Mouse (Mus musculus): ENCODE measurements at regions not wholly inside any gene's neighbourhood (a gene's known extent, or its start where the extent isn't known, plus 50 kb on each side); places are given as distances from the start of the nearest gene placed in this dataset.

DNA sequence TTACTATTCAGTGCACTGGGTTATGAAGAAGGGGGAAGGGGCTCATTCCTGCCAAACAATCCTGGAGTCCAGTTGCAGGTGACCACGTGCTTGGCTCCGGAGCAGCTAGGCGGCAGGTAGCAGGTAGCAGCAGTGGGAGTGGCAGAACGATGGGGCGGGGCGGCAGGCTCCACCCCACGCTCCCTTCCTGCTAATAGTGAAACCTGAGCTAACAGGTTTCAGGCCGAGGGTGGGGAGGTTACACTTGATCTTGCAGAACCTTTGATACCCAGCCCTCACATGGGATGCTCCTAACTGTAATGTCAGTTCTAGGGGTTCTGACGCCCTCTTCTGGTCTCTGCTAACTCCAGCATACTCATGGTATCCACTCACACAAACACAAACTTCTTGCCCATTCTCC is 253.5 kb upstream of the Daam1 start:
- ATAC-seq, result peak; percentile 32

DNA sequence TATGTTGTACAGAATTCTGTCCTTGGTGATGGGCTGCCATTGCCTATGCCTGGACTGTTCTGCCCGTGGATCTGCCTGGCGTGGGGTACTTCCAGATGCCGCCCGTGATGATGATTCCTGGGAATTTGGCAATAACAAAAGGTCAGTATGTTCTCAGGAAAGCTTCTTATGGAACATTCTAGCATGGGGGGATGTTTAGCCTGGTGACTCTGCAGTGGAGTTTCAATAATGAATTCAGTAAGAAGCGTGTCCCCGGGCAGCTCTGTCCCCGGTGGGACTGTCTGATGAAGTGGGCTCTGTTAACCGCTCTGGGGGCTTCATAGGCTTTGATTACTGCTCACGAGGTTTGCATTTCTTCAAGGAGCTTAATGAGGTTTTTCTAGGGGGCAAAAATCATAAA is 252.9 kb upstream of the Daam1 start:
- no peak for ATAC-seq

DNA sequence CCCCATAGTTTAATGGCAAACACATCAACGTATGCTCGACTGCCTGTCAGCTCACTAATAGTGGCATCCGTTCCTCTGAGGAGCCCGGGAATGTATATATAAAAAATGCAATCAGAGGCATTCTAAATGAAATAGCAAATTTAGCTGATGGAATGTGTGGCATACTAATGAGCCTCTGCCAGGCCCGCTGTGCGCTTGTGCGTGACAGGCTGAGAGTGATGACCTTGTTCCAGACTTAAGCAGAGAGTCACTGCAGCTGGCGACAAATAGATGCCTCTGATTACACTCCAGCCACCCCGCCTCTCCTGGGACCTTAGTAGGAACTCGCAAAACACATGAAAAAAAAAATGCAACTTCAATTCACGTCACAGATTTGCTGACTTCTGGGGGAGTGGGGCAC is 252.0 kb upstream of the Daam1 start:
- ATAC-seq, result no peak

DNA sequence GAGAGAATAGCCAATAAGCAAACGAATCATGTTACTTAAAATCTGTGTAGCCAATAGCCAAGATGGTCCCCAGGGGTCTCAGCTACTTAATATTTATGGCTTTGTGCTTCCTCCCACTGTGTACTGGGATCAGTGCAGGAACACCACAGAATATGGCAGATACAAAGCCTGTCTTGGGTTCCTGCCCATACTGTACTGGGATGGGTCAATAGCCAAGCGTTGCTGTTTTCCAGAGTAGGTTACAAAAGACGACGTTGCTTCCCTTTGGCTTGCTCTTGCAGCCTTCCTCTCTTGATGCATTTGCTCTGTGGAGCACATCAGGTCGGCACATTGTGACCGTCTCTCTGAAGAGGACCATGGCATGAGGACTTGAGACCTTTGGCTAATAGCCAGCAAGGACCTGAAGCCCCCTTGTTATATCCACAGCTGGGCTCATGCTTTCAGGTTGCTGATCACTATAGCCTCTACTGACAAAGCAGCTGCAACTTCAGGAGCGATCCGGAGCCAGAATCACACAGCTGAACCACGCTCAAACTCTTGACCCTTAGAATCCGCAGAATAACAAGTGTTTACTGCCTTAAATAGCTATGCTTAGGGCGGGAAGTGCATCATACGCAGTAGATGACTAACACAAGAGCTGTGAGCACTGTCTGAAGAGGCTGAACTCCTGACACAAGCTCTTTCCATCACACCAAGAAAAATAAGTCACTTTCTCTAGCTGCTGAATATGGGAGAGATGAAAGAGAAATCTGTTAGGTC is 250.2 kb upstream of the Daam1 start:
- ATAC-seq, result no peak

DNA sequence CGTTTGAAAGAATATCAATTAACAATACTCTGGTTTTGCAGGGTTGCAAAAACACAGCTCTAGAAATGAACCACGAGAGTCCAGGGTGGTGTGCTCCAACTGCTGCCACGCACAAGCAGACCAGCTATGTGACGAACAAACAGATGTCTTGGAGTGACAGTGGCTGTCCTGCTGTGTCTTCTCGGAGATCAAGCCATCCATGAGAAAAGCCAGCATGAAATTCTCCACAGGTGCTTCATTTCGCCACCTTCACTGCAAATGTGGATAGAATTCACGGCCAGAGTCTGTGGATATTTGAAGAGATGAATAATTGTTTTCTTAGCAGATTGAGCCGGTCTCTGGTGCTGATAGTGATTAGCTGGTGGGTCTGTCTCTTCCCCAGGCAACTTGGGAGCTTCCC is 246.3 kb upstream of the Daam1 start:
- ATAC-seq, result no peak

DNA sequence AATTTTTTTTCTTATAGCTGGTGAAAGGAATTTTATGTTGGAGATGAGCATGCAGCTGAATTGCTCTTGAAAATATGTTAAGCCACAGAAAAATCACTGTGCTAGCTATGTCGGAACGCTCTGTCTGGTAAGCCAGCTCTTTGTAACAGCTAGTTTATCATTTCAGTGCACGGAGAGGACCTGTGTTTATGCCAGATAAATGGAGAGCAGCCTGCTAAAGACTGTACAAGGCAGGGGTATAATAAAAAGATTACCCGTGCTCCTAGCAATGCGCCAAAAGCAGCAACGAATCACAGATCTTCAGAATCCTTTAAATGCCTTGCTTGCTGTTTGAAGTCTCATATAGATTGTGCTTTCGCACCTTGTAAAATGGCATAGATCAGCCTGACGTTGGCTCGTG is 232.2 kb upstream of the Daam1 start:
- no peak for ATAC-seq

DNA sequence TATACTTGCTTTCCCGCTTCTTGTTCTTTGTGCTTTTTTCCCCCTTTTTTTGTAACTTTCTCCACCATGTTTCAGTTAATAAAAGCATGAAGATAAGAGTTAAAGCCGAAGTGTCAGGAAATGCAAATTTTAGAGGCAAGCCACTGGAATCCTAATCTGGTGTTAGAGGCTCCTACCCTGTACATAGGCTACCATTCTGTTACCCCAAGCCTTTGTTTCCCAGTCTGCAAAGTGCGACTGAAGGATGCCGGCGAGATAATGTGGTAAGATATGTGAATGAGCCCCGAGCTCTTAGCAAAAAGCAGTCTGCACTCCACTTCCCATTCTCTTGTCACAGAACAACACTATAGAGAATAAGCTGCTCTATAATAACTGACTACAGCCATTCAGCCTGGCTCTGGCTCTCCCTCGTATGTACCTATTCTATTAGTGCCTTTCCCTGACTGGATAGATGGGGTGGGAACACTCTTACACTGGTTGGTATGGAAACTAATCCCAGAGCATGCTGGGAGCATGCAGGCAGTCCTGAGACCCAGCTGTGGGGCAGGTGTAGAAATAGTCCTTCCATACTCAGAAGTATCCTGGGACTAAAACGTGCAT is 229.7 kb upstream of the Daam1 start:
- ATAC-seq, result no peak

DNA sequence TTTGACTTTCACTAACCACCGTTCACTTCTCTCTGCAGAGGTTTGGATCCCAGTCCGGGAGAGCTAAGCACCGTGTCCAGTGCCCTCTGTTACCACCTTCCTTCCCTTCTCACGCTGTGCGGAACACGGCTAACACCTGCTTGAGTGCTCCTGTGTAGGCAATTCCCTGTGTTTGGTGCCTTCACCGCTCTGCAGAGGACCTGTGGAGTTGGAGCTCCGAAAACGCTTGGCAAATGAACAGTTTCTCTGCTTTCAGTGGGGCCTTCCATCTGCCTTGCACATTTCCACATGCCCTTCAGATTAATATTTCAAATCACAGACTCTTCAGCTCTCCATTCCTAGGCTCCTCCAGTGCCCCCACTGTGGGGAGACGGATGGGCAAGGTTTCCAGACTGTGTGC is 227.7 kb upstream of the Daam1 start:
- ATAC-seq, result no peak

DNA sequence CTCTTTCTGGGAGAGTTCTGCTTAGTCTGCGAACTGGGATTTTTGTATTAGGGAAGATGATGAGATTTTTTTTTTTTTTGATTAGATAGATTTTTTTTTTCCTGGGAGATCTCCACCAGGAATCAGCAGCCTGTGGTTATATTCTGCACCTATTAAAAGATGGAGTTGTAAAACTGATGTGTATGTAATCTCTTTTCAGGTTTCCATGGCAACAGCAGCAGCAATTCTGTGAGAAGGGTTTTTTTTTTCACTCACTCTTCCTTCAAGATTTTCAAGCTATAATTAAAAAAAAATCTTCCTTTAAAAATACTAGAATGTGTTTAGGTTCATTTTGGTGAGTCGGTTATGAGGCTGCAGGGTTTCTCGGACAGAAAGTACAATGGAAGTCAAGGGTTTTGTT is 224.5 kb upstream of the Daam1 start:
- no peak for ATAC-seq

DNA sequence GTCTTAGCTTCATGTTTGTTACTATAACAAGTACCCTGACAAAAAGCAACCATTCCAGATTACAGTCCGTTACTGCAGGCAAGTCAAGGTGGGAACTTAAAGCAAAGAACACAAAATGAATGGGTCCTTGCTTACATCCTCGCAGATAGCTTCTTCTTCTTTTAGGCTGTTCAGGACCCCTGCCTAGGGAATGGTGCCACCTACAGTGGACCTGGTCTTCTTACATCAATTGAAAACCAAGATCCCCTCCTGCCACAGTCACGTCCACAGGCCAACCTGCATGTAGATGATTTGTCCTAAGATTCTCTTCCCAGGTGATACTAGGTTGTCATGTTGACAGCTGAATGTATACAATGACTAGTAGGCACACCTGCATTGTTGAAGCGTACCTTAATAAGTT is 222.9 kb upstream of the Daam1 start:
- no peak for ATAC-seq

DNA sequence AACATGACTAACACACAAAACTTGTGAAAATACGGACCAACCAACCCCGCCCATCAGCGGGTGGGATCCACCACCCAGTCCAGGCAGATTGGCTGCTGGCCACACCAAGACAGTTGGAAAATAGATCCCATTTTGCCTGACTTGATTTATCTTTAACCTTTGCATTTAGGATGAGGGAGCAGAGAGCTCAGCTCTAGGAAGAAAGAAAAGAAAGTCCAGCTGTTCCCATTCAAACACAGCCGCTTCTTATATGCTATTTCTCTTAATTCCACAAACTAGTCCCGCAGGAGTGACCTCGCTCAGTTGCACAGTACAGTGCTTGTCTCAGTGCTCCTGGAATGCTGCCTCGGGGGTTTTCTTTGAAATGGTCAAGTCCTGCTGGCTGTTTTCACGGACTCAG is 217.6 kb upstream of the Daam1 start:
- ATAC-seq, result no peak

DNA sequence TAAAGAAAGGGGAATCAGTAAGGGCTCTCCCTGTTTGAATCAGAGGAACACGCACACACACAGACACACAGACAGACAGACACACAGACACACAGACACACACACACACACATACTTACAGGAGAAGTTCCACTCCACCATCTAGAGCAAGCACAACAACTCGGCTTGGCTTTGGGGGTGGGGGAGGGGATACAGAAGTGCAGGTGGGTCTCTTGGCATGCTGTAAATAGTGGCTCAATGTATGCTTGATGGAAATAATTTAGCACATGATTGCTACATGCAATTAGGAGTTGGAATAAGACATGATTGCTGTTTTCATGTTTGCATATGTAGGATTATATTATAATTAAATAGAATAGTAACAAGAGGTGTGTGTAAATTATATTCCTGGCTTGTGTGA is 215.9 kb upstream of the Daam1 start:
- ATAC-seq, result no peak

DNA sequence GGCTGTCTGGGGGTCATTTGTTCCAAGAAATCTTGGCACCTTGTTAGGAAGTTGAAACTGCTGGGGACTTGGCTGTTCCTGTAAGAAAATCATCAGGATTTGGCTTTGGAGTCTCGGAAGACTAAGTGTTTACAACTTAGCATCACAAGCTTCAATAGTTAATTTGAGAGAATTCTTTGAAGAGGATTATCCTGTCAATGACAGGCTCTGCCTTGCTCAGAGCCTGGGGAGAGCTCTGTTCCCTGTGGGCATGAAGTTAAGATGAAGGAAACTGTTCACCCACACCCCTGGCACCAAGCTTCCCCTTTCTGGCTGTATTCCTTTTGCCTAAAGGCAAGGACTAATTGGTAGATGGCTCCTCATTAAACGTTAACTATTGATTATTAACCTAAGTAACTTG is 215.5 kb upstream of the Daam1 start:
- no peak for ATAC-seq

DNA sequence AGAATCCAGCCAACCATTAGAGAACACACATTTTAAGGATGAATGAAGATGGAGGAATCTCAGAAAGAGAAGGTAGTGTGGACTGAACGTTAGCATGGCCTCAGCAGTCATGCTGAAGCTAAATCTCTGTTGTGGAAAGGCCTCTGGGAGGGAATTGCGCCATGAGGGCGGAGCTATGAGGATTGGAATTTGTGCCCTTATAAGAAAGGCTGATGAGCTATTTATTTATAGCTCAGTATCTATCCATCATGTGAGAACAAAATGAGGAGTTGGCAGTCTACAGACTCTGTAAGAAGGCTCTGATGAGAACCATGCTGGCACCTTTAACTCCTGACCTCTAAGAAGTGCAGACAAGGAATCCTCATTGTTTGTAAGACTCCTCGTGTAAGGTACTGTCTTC is 214.8 kb upstream of the Daam1 start:
- no peak for ATAC-seq

DNA sequence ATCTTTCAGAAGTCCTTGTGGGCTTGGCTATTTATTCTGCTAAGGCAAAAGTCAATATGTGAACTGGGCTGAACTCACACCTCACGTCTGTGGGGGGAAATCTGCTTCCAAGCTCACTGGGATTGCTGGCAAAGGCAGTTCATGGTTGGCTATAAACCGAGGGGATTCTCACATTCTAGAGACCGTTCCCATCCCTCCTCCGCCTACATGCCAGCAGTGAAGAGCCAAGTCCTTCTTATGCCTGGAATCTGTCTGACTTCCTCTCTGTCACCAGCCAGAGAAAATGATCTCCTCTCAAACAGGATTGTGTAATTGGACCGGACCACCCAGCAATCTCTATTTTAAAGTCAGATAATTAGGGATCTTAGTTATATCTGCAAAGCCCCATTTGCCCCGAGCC is 212.4 kb upstream of the Daam1 start:
- no peak for ATAC-seq

DNA sequence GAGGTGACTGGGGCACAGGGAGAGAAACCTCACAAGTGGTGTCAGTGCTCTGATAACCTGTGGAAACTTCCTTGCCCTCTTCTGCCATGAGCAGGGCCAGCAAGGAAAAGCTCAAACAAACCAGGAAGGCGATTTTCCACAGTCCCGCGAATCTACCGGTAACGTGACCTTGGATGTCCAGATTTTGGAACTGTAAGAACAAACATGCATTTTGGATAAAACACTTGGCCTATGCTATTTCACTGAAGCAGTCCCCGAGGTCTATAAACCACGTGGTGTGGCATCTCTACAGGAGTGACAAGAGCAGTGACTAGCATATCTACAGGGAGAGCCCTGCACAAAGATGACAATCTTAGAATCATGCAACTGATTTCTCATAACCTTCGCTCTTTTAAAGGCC is 211.9 kb upstream of the Daam1 start:
- ATAC-seq, result no peak

DNA sequence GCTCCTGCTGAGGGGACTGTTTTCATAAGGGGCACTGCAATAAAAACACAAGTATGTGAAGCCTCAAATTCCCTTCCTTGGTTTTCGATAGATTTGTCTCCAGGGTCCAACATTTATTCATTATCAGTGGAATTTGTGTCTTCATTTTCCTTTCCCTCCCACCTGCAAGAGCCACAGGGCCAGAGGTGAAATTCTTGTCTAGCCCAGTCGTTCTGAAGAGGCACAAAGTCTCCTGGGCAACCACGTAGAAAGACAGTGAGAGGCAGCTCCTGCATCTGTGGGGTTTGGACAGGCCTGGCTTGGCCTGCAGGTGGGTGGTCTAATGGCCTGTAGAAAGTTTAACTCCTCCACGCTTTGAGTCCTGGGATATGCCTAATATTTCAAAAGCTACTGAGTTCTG is 211.3 kb upstream of the Daam1 start:
- no peak for ATAC-seq

DNA sequence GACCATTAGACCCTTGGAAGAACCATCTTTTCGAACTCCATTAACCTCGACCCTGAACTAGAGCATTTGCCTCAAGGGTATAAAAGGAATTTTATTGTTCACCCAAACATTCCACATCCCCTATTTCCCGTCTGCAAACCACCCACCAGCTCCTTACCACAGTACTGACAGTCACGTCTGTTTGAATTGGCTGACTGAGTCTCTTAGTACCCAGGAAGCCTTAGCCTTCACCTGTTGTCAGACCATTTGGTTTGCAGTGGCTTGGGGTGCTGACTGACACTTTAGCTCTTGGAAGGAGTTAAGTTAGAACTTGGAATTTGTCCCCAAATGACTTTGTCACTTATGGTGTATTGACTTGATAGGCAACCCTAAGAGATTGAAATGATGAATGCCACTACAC is 209.3 kb upstream of the Daam1 start:
- ATAC-seq, result no peak

DNA sequence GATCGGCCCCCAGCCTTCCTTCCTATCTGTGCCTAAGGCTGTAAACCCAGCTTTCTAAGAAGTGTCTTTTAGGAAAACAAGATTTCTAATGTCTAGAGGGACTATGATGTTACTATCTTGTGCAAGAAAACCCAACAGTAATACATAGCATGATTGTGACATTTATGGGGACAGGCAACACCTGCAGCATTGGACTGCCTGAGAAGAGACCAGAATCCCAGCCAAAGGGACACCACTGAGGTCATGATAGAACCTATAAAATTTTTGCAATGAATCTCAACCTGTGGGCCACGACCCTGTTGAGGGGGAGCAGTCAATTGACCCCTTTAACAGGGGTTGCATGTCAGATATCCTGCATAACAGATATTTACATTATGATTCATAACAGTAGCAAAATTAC is 208.1 kb upstream of the Daam1 start:
- ATAC-seq, result no peak

DNA sequence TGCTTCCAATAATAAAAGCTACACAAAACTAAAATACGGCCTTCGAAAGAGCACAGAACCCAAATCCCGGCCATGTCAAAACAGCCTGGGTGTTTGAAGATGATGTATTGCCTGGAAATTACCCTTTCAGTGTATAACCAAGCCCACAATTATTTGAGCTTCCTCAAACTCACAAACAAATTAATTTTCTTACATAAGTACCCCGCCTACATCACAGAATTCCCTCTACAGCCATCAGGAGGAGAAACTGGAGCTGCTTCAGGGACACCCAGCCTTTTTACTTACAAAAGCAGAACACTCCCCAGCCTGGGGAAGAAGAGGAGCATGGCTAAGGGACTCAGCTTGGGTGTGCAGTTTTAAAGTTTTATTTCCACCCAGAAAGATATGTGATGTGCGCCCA is 207.6 kb upstream of the Daam1 start:
- ATAC-seq, result no peak

DNA sequence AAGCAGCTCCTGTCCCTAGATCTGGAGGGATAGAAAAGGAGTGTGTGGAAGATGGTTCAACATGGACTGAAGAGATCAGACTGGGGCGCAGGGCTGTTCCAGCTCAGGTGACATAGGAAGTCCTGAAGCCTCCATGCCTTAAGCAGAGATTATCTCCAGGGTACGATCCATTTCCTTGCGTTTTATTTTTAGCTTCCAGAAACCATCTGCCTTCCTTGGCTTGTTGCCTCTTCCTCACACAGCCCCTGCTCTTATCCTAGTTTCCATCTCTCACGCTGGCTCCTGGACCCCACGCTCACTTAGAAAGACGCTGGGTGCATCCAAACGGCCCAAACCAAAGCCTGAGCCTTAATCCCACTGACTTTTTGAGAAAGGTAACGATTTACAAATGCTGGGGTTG is 206.8 kb upstream of the Daam1 start:
- no peak for ATAC-seq

DNA sequence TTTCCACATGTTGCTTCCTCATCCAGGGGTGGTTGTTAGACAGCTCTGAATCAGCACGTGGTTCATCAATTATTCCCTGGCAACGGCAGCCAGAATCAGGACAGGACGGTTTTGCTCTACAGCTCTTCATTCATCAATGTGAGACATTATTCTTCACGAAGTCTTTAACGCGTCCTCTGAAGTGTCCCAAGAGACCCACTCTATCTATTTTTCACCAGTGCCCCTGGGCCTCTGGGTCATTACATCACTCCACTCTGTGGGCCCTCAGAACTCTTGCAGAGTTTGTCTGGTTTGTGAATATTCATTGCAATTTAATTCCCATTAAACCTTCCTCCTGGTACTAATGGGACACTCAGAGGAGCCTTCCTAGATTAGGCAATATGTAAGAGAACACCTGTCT is 206.2 kb upstream of the Daam1 start:
- no peak for ATAC-seq

DNA sequence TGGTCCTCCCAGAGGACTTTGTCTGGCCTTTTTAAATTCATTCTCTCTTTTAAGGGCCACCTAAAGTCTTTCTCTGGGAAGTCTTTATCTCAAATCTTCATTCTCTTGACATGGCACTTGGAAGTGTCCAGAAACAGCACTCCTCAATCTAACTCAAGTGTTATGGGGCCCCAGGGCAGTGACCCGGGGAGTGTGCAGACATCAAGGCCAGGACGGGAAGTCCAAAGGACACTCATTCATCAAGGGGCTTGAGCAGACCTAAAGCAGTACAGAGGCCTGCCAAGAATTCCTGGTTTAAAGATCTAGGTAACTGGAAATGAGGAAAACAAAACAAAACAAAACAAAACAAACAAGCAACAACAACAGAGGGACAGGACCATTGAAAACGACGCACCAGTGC is 205.8 kb upstream of the Daam1 start:
- no peak for ATAC-seq

DNA sequence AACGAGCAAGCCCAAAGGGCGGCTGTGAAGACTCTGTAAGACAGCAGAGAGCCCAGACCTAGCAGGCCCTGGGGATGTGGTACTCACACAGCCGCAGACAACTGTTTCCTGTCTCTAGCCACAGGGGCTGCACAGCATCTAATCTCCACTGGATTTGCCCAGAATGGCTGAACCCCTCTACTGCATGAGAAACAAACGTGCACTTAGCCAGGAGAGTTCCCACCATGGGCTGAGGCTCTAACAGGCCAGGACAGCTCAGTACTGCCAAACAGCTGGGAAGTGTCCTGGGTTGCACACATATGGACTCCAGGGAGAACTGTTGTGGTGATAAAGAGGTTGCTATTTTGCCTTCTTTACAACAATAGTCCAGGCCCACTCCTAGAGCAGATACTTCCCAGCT is 204.1 kb upstream of the Daam1 start:
- ATAC-seq, result no peak

All from inflammation-experienced regulatory T-cells, adult 6 months (primary cell).